Mouse (Mus musculus) mouse trophoblast stem cell (cell line): ENCODE measurements around the gene Emg1.

Source experiments
- in situ Hi-C, 2 experiments: fragments of 300-500 bp; cut with MseI, MboI; formaldehyde crosslinking; loops; 2 replicates in 1 of 2; 3 replicates in 1 of 2; pipeline ENCODE4 v1.15.1; 2025

The Emg1 gene

GRCm38 (mm10) chr6:124740888-124741761 lies 29.1 kb upstream of the Emg1 start, which contains the start of gene Grcc10:
Grcc10 (minus strand) TSS chr6:124741374.
- in situ Hi-C loops = no loop called here

DNA sequence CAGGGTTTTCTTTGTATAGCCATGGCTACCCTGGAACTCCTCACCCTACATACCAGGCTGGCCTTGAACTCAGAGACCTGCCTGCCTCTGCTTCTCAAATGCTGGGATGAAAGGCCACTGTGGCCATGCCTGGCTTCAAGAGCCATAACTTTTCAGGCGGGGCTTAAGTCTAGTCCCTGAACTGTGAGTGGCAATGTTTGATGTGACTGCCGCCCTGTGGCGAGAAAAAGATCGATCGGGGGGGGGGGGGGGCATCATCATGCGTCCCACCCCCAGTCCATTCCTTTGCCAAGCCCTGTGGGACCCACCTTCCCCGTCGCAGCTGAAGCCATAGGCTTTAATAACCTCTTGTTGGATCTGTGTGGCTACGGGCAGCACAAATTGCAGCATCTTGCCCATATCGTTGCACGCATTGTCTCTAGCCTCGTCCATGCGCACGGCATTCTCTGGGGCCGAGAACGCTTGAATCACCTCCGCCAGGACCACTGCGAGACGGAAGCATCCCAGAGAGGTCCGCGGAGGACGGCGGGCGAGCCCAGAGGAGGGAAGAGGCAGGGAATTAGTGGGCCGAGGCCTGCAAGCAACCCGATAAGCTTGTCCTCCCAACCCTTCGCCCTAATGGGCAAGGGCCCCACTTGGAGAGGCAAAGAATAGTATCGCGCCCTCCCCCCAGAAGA lies 28.4 kb upstream of the Emg1 start:
- in situ Hi-C loops = no loop called here

DNA sequence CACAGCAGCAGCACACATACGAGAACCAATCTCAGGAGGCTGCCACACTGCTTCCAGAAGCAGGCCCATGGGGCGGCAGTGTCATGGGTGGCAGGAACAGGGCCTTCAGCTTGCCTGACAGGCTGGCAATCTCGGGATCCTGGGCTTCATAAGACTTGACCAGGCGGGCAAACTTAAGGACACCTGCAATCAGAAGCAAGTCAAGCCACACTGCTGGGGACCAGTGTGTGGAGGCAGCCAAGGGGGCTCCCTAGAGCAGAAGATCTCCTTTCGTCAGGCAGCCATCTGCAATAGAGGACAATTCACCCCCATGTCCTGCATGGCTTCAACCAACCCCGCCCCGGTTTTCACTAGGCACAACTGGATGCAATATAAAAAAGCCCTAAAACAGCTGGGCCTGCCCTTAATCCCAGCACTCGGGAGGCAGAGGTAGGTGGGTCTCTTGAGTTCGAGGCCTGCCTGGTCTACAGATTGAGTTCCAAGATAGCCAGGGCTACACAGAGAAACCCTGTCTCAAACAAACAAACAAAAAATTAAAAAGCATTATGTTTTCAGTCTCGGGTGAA lies 27.3 kb upstream of the Emg1 start:
- in situ Hi-C loops = no loop called here

- in situ Hi-C loops = no loop called here
Measured at GRCm38 (mm10) chr6:124738511-124739023, 26.6 kb upstream of the Emg1 start, which contains the start of gene Ptpn6. Ptpn6 (minus strand) TSS chr6:124738714.

DNA sequence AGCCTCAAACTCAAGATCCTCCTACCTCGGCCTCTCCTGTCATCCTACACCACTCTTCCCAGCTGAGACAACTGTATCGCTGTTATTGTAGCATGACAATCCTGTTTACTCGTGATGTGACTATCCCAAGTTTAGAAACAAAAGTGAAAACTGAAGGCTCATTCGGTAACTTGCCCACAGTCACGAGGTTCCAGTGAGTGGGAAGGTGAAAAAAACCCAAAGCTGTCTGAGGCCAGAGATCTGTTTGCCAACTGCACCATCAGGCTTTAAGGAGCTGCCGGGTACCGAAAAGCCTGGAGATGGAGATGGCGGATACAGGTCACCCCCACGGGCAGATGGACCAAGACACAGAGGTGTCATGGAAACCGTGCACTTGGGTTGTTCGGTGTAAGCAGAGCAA lies 25.1 kb upstream of the Emg1 start:
- in situ Hi-C loops = no loop called here

GRCm38 (mm10) chr6:124734417-124734816 lies 22.4 kb upstream of the Emg1 start:
- in situ Hi-C loops = no loop called here

GRCm38 (mm10) chr6:124732476-124733370 lies 20.7 kb upstream of the Emg1 start:
- in situ Hi-C loops = no loop called here

DNA sequence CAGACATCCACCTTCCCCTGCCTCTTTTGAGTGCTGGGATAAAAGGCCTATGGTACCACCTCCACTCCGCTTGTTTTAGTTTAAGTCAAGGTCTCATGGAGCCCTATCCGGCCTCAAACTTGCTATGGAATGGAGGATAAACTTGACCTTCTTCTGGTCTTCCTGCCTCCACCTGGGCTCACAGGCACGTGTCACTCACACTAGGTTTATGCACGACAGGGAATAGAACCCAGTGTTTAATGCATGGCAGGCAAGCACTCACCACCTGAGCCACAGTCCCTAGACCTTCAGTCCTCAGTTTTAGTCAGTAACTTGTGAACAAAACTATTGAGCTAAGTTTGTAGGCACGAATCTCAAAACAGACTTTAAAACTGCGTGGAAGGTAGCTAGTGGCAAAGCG lies 19.1 kb upstream of the Emg1 start:
- in situ Hi-C loops = no loop called here

GRCm38 (mm10) chr6:124729850-124730705 lies 18.1 kb upstream of the Emg1 start:
- in situ Hi-C loops = no loop called here

- in situ Hi-C loops = no loop called here
Measured at GRCm38 (mm10) chr6:124728621-124729020, 16.6 kb upstream of the Emg1 start.

- in situ Hi-C loops = no loop called here
Measured at GRCm38 (mm10) chr6:124724472-124724871, 12.5 kb upstream of the Emg1 start.

- in situ Hi-C loops = no loop called here
Measured at GRCm38 (mm10) chr6:124723541-124723940, 11.6 kb upstream of the Emg1 start.

DNA sequence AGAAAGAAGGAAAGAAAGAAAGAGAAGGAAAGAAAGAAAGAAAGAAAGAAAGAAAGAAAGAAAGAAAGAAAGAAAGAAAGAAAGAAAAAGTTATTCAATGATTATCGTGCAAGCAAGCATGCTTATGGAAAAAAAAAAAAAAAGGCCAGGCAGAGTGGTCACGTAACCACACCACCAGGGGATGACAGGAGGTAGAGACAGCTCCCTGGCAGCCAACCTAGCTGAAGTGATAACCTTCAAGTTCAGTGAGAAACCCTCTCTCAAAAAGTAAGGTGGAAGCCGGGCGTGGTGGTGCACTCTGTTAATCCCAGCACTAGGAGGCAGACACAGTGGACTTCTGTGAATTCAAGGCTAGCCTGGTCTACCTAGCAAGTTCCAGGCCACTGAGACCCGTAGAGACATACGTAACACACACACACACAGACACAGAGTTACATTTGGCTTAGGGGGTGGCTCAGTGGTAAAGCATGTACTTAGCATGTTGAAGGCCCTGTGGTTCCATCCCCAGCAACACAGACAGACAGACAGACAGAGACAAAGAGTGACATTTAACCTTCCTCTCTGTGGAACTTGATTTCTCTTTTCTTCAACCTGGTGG lies 11.0 kb upstream of the Emg1 start:
- in situ Hi-C loops = no loop called here

- in situ Hi-C loops = no loop called here
Measured at GRCm38 (mm10) chr6:124720904-124721303, 8.9 kb upstream of the Emg1 start.

- in situ Hi-C loops = no loop called here
Measured at GRCm38 (mm10) chr6:124719354-124719978, 7.5 kb upstream of the Emg1 start.

DNA sequence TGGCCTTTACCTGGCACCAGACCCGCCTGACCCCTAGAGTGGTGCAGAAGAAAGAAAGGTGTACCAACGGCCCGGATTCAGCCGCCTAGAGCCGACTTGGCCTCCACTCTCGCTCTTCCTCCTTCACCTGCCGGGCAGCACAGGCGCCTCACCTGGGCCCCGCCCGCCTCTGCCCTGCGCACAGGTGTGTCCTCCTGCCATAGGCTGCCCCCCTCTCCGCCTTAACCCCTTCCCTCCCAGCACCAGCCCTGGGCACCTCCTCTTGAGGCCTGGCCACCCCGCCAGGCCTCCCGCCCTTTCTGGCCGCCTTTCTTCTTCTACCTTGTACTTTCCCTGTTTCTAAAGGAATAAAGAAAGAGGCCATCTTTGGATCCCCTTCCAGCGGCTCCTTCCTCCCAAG lies 6.7 kb upstream of the Emg1 start:
- in situ Hi-C loops = no loop called here

GRCm38 (mm10) chr6:124717968-124718367 lies 6.0 kb upstream of the Emg1 start:
- in situ Hi-C loops = no loop called here

DNA sequence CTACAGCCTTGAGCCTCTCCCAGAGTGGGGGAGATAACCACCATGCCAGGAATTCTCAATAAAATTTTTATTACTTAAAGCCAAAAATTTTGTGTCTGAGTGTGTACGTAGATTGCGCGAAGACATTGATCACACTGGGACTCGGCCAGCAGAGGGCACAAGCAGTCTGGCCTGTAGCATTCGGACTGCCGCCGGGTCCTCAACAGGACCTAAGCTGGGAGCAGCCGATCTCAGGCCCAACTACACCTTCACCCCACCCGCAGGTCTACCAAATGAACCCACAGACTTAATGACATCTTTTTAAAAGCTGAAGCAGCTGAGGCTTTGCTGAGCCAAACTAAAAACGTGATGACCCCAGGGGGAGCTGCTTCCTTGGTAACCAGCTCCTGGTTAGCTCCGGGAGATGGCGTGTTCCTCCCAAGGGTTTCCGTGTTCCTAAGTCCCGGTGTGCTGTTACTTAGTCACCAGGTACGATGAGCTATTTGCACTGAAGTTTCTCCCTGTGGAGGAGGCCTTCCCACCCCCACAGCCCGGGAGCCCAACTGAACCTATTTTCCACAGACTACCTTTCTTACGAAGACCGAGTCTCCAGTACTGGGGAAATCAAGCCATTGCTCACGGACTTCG lies 5.0 kb upstream of the Emg1 start:
- in situ Hi-C loops = no loop called here

DNA sequence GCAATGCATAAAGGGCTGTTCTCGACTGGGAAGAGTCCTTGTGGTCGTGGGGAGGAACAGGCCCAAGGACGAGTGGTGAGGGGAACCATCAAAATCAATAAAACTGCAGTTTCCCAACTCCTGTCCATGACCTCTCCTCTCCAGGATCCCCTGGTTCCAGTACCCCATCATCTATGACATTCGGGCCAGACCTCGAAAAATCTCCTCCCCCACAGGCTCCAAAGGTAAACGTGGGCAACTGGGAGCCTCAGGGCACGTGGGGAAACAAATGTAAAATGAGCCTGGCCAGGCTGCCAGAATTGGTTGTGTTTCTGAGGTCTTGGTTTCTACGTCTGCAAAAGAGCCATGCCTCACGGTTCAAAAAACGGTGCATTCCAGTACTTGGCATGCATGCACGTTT lies 940 bp upstream of the Emg1 start:
- in situ Hi-C loops = no loop called here
